Mouse (Mus musculus) monocyte, adult 2 months (primary cell): ENCODE measurements around the gene Rsl1d1.

Experiments
- DNase-seq, 2 experiments: peaks; one replicate each; pipeline ENCODE4 v3.0.0; 2022; ENCODE audit warnings: low spot score in 2 of 2, low read depth in 1 of 2

The Rsl1d1 gene

DNA sequence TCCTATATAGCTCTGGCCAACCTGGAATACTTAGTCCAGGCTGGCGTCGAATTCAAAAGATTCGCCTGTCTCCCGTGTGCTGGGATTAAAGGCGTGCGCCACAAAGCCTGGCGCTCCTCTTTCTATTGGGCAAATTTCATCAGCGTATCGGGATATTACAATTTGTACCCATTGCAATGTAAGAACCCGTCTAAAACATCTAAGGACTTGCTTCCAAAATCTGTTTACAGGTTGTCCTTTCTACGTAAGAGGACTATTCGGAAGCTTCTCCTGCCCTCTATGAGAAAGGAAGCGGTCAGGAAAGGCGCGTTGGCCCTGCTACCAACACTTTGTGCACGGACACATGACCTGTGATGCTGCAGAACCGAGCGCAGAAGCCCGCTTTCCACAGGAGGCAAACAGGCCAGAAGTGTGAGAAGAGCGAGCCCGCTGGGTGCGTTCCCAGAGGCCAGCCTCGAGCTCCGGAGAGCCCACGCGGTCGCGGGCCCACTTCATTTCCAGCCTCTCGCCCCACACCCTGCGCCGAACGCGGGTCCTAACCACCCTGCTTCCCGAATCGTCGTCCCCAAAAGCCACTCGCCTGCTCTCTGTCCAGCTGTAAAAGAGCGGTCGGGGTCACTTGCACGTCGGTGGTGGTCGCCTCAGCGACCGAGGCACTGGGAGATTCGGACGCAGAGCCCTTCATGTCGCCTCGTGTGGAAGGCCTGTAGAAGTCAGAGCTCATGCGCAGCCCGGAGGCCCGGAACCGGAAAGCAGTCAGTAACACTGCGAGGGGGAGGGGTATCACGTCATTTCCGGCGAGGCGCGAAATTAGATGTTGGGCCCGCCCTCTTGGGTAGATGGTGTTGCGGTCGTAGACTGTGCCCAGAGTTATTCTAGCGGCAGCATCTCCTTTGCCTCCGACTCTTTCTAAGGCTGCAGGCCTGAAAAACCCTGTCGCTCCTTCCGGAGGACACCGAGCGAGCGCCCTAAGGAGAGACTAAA, at the start of gene Rsl1d1:
Gene Rsl1d1 (minus strand): TSS at position 761 of the 984 bp plus-strand sequence.
- DNase-seq = peak; percentile 76 to 87

DNA sequence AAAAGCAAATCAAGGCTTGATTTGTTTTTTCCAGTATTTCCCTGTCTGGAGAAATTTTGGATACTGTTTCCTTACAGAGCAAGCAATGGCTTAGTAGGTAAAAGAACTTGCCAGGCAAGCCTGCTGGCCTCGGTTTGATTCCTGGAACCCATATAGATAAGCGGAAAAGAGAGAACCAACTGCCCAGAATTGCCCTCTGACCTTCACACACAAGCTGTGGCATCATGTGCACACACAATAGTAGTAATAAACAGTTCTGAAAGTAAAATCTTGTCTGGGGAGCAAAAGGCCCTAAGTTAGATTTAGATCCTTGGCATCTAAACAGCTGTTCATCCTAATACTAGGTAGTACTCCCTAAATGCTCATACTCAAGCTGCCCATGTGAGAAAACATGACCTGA, 44.7 kb upstream of the Rsl1d1 start:
- no peak for DNase-seq

DNA sequence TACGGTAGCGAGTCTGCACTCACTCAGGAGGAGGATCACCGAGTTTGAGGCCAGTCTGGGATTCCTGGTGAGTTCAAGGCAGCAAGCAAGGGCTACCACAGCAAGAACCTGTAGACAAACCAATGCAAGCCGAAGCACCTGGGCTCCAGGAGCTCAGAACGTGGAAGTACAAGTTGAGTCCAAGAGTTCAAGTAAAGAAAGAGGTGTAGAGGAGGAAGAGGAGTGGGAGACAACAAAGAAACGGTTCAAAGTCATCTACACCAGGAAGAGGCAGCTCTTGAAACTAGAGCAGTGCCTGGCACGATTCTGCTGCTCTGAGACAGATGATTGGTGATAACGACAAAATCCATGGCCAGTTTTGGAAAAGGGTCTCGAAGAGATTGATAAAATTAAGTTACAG, 42.6 kb upstream of the Rsl1d1 start:
- DNase-seq = no peak

DNA sequence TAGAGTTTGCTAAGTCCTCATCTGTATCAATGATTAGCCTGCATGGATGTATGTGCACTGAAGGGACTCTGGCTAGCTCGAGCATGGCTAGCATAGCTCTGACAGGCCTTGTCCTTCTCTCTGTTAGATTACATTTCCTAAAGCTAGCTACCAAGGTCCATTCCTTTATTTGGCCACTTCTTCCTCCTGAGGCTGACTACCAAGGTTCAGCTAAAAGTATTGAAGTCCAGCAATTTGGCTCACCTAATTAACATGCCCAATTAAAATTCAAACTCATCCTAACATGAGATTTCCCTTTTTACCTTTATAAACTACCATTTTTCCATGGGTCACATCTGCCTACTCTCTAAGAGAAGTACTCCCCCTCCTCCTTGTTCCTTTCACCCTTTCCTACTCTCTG, 39.3 kb upstream of the Rsl1d1 start:
- no peak for DNase-seq

DNA sequence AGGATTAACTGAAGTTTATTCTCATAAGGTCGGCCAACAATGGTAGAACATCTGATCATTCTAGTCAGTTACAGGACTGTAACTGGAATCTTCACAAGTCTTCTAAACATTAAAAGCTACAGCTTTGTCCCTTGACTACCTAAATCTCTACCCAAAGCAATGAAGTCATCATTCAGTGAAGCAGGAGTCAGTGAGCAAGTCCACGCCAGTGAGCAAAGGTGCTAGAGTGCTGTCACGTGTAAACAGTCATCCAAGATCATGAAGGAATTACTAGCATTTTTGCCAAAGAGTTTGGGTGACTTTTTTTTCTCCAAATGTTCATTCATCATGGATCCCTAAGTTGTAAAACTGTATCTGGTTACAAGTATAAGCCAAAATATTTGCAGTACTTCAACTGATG, 14.7 kb upstream of the Rsl1d1 start:
- no peak for DNase-seq

DNA sequence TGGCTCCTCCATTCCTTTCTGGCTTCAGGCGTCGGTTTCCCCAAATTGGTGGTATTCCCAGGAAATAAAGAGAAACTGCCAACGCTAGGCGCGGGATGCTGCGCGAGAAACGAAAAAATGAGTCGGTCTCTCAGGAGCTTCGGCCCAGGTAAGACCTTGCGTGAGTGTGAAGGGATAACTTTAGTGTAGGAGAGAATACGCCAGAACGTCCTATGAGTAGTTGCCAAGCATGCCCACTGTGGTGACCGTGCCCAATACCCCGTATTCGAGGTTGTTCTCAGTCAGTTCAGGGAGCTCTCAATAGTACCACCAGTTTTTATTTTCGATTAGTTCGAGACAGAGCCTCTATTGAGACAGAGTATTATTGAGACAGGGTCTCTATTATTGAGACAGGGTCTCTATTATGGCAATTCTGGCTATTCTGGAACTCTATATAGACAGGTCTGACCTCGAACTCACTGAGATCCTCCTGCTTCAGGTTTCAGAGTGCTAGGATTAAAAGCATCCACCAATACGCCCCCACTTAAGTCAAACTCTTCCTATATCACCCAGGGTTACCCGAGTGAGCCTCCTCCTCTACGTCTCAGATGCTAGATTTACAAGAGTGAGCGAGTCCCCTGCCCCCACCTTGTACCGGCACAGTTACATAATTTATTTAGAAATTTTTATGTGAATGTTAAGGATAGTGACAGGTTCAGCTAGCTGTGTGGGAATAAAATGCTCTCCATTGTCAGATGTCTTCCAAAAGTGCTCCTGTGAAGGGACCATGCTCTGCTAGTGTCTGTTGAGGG, 664 bp upstream of the Rsl1d1 start:
- no peak for DNase-seq

DNA sequence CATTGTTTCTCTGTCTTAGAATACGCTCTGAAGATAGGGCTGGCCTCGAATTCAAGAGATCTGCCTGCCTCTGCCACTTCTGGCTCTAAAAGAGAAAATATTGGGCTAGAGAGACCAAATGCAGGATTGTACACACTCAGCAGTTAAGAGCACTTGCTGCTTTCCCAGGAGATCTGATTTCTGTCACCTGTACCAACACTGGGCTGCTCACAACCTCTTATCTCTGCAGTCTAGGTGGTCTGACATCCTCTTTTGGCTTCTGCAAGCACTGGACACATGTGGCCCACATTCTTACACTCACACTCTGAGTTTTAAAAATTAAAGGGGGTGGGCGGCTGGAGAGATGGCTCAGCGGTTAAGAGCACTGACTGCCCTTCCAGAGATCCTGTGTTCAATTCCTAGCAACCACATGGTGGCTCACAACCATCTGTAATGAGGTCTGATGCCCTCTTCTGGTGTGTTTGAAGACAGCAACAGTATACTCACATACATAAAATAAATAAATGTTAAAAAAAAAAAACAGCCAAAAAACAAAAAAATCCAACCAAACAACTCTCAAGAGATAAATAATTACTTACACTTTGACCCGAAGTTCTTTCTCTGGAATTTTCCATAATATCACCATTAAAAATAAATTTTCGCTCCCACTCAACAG, 1.3 kb downstream of the Rsl1d1 start:
- DNase-seq = no peak

DNA sequence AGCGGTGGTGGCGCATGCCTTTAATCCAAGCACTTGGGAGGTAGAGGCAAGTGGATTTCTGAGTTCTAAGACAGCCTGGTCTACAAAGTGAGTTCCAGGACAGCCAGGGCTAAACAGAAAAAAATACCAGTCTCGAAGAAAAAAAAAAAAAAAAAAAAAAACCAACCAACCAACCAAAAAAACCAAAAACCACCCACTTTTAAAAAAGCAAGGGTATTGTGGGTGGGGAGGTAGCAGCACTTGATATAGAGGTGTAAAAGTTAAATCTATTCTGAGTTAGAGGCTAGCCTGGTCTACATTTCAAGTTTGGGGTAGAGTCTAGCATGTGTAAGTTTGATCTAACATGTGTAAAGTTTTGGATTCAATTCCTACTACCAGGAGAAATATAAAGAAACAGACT, 2.9 kb downstream of the Rsl1d1 start:
- DNase-seq = no peak

DNA sequence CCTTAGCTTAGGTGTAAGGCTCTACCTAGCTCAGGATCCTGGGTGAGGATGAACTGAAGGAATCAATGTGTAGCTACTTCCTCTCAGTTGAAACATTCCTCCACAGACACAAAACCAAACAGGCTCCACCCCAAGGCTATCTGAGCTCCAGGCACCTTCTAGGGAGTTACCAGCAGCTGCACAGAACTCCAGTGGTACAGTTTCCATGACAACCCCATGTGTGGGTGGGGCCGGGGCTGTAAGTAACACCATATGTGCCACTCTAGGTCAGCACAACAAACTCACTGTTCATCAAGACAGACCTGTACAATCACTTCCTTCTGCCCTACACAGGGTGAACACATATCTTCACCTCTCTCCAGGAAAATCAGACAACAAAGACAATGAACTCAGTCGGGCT, 4.7 kb downstream of the Rsl1d1 start:
- DNase-seq = no peak

DNA sequence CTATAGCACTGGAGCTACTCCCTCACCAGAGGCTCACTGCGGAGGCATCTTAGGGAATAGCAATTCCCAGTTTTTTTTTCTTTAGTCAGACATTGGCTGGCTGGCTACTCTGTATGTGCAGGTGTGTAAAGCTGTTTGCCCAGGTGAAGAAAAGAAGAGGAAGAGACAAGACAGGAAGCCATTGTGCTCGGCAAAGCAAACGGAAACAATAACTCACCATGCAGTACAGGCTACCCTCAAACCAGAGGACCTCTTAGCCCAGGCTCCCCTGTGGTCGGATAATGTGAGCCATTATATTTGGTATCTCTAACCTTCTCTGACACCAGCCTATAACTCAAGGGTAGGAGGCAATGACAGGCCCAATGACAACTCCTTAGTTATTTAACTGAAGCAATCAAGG, 6.1 kb downstream of the Rsl1d1 start:
- no peak for DNase-seq

DNA sequence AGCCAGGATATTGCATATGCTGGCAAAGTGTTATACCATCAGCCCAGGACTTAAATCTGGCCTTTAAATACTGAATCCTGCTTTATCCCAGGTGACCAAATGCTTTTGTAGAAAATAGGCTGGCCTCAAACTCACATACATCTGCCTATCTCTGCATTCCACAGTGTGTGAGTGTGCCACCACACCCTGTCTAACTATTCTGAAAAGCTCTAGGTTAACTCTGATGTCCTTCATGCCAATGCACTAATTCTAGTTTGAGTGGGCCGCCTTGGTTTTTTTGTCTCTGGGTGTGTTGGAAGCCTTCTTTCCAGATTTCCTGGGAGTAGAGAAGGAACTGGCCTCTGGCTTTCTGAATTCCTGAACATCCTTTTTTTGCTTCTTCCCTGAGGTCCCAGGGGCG, 9.9 kb downstream of the Rsl1d1 start:
- no peak for DNase-seq

DNA sequence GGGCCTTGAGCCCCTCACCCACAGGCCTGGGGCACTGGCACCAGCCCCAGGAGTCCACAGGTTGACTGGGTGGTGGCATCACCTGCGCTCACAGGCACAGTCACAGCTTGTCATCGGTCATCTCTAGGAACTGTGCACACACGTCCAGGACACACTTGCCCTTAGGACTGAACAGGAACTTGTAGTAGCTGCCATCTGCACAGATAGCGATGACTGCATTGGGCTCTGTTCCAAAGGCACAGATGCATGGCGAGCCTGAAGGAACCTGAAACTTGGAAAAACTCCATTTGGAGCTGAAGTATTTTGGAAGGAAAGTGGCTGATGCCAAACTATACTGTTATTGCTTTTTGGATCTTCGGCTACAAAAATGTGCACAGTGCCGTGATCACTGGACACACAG, 13.0 kb downstream of the Rsl1d1 start:
- DNase-seq = no peak

DNA sequence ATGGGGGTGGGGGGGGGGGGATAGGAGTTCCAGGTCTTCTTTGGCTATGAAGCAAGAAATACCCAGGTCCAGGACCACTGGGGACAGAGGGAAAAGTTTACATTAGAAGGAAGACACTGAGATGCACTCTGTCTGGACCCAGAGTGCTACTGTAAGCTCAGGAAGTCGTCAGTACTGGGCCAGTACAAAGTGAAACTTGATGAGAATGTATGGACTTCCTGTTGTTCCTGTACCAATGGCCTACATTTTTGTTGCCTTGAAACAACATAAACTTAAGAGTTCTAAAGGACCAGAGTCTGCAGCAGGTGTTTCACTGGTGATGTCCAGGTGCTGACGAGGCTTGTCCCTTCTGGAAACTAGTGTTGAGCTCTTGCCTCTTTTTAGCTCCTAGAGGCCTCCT, 25.7 kb downstream of the Rsl1d1 start:
- no peak for DNase-seq

DNA sequence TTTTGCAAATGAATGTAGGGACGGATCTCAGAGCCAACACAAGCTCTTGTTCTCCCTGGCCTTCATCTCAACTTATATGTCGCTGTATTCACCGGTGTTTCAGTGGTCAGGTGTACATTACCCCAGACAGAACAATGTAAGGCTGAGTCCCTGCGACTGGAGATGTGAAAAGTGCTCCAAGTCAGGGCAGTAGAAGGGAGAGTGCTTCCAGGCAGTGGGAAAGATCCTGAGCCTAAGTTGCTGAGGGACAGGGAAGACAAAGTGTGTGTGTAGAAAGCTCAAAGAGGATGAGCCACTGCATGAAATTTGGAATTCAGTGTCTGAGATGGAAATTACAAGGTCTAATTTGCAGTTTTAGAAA, 26.3 kb downstream of the Rsl1d1 start:
- DNase-seq = no peak

DNA sequence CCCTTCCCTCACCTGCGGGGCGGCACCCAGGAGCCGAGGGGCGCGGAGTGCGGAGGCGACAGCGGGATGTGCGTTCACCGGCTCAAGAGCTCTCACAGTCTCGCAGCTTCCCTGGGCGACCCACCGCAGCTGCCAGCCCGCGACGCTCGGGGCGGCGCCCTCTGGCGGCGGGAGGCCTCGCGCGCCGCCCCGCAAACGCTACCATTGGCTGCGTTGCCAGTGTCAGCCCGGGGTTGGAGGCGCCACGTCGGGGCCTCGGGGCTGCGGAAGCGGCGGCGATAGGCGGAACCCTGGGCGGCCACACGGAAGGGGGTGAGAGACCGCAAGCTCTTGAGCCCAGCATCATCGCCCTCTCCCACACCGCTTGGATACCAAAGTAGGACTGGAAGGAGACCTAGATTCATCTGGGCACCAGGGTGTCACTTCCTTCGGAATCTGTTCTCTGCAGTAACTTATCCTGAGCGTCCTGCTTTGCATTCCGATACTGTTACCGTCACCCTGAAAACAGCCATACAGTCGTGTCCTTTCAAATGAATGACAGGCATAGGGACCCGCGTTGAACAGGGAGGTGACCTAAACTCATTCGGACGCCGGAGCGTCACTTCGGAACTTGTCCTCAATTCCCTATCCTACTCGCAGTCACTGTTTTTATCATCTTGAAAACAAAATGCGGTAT, 26.8 kb downstream of the Rsl1d1 start, which contains the start of gene Zc3h7a:
Gene Zc3h7a (minus strand): TSS at position 186 of the 676 bp plus-strand sequence.
- peak; percentile 84 to 88 for DNase-seq

DNA sequence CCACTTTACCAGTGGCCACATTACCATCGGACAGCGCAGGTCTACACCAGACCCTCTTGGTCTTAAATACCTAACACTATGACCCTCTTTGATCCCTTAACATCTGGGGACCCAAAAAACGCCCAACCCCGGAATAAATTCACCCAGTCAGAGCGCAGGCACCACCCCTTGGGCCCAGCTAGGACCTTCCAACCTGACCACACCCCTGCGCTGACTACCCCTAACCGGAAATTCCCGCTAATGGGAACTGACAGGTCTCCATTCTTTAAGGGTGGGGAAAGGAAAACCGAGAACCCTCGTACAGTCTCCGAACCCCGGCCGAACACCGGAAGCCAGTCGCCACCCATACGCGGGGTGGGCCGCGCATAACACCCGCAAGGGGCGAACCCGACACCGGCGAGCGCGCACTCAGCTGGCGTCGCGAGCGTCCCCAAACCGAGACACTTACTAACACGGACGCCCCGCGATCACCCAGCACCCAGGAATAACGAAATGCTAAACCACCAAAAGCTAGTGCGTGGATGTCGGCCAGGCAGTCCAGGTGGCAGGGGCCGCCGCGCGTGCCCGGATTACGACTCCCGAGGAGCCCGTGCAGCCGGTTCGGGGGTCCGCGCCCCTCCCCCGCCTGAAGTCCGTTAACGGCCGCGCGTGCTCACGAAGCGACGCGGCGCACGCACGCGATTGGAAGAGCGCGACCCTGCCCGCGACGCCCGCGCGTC, 27.5 kb downstream of the Rsl1d1 start:
- peak; percentile 11 to 42 for DNase-seq

DNA sequence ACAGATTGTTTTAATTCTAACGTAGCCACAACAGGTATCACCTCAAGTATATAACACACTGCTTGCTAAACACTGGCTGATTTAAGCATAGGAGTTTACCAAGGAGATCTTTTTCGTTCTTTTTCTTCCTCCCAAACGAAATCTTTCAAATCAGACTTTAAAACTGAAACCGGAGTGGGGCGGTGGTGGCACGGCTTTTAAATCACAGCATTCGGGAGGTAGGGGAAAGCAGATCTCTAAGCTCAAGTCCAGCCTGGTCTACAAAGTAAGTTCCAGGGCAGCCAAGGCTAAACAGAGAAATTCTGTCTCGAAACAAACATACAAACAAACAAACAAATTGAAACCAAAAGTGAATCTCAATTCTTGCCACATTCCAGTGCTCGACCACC, 28.0 kb downstream of the Rsl1d1 start:
- no peak for DNase-seq

DNA sequence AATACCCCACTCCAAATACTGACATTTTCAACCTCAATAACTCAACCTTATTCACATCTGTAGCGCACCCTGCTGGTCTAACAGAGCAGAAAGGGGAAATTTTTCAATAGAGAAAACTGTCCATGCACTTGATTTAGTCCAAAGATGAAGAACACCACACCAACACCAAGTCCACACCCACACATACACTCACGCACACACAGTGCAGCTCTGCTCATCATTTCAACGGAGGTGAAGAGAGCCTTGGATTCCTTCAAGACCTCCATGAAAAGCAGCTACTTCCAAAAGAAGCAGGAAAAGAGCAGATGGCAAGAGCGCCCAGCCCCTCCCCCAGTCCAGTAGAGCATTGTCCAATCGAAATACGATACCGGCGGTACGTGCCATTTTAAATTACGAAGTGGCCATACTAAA, 28.5 kb downstream of the Rsl1d1 start:
- peak; percentile 16 to 43 for DNase-seq

DNA sequence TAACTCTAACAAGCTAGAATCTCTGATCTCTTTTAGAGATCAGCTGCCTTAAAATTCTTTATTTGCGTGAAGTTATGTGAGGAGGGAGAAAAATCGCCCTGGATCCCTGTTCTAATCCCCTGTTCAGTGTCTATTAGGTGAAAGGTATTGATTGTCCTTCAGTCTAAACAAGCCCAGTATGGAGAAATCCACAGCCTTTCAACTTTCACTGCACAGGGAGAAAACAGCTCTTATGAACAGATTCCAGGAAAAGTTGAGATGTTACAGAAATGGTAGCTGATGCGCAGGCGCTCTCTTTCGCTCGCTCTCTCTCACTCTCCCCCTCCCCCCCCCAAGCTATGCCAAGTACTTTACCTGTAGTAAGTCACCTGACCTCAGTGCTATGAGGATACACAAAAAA, 31.5 kb downstream of the Rsl1d1 start:
- no peak for DNase-seq

DNA sequence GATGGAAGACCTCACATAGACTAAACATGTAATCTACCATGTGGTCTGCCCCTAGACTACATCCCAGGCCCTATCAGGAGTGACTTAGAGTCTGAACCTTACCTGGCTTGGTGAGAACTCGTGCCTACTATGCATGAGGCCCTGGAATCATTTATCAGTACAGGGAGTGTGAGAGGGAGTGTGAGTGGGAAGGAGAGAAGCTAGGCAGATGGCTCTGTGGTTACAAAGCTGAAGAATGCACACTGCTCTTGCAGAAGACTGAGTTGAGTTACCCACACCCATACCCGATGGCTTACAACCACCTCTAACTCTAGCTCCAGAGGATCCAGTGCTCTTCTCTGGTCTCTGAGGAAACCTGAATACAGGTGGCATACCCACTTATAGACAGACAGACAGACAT, 36.7 kb downstream of the Rsl1d1 start:
- no peak for DNase-seq
